Mouse (Mus musculus) E14TG2a.4 (cell line): ENCODE results near the gene Tspyl1.

ENCODE experiments used
- CTCF ChIP-seq: conservative IDR thresholded peaks from 2 replicates; pipeline ENCODE4 v1.5.1; 2014; ENCODE audit warnings: low read length
- POU5F1 ChIP-seq: IDR thresholded peaks from 2 replicates; pipeline ENCODE4 v1.6.1; 2014; ENCODE audit warnings: low read length, borderline replicate concordance

DNA sequence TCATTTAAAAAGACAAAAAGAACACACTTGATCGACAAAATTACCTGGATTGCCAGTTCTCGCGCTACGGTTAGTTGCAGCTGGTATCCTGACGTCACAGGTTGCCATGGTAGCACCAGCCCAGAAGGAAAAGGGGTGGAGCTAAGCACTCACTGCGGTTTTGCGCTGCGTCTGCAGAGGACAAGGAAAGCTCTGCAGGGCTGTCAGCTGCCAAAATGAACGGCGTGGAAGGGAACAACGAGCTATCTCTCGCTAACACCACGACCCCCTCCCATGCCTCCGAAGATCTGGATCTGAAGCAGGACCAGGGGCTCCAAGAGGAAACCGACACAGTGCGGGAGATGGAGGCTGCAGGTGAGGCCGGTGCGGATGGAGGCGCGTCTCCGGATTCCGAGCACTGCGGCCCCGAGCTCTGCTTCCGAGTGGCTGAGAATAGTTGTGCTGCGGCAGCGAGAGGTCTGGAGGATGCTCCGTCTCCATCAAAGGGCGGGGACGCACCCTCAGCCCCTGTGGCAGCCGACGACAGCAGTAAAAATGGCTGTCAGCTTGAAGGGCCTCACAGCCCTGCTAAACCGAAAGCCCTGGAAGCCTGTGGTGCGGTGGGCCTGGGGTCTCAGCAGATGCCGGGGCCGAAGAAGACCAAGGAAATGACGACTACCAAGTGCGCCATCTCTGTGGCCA lies 15.4 kb downstream of the Tspyl1 start, which contains the start of gene Tspyl4:
- TF ChIP-seq CTCF (no peak), POU5F1 (no peak)
